Mouse (Mus musculus) E14TG2a.4 (cell line): ENCODE data around the gene Capn9.

Experiments
- H3K27me3 ChIP-seq: 2 replicates; pipeline ENCODE4 v1.6.1; 2014; ENCODE audit warnings: low read length, control low read depth; ENCODE audit not compliant: insufficient read depth
- H3K36me3 ChIP-seq: 2 replicates; pipeline ENCODE4 v1.6.1; 2014; ENCODE audit warnings: low read length, control low read depth; ENCODE audit not compliant: insufficient read depth
- H3K4me1 ChIP-seq: replicated peaks from 2 replicates; pipeline ENCODE4 v1.6.1; 2014; ENCODE audit warnings: low read depth, low read length, control low read depth
- H3K4me3 ChIP-seq: replicated peaks from 2 replicates; pipeline ENCODE4 v1.5.1; 2014; ENCODE audit warnings: mild to moderate bottlenecking, low read length
- H3K9me3 ChIP-seq: 2 replicates; pipeline ENCODE4 v1.6.1; 2014; ENCODE audit warnings: low read length, control low read depth
- CTCF ChIP-seq: conservative IDR thresholded peaks from 2 replicates; pipeline ENCODE4 v1.5.1; 2014; ENCODE audit warnings: low read length
- NANOG ChIP-seq: IDR thresholded peaks from 2 replicates; pipeline ENCODE4 v1.6.1; 2014; ENCODE audit warnings: borderline replicate concordance, low read length, mixed read lengths
- POU5F1 ChIP-seq: IDR thresholded peaks from 2 replicates; pipeline ENCODE4 v1.6.1; 2014; ENCODE audit warnings: low read length, borderline replicate concordance

Capn9 gene

GRCm38 (mm10) chr8:124641599-124641998, 65.7 kb downstream of the Capn9 start:
- H3K4me1 ChIP-seq: peaks cover 16% of the 10 kb centered on the region; the same call in 1 of the 2 replicates
- no peak for TF ChIP-seq NANOG
- TF ChIP-seq CTCF: no peak
- TF ChIP-seq POU5F1: no peak
- no peaks in the 10 kb centered on the region for H3K9me3 ChIP-seq
- H3K4me3 ChIP-seq: no peak overlapping the region
- peaks cover 41% of the 10 kb centered on the region for H3K36me3 ChIP-seq
- no peaks in the 10 kb centered on the region for H3K27me3 ChIP-seq

GRCm38 (mm10) chr8:124643540-124644339, 67.8 kb downstream of the Capn9 start:
- H3K4me3 ChIP-seq: no peak overlapping the region
- peaks cover 15% of the 10 kb centered on the region; the same call in 1 of the 2 replicates for H3K4me1 ChIP-seq
- no peaks in the 10 kb centered on the region for H3K9me3 ChIP-seq
- no peaks in the 10 kb centered on the region for H3K27me3 ChIP-seq
- peaks cover 26% of the 10 kb centered on the region for H3K36me3 ChIP-seq
- TF ChIP-seq CTCF (no peak), POU5F1 (no peak), NANOG (no peak)

- Histone ChIP-seq H3K36me3 (peaks cover 19% of the 10 kb centered on the region), H3K27me3 (no peaks in the 10 kb centered on the region), H3K4me3 (no peak overlapping the region), H3K4me1 (peaks cover 15% of the 10 kb centered on the region; the same call in 1 of the 2 replicates), H3K9me3 (no peaks in the 10 kb centered on the region)
- TF ChIP-seq NANOG (no peak), POU5F1 (no peak), CTCF (no peak)
Observed at GRCm38 (mm10) chr8:124648311-124648710, 72.4 kb downstream of the Capn9 start.

GRCm38 (mm10) chr8:124651776-124652175, 75.9 kb downstream of the Capn9 start:
- H3K4me1 ChIP-seq: peaks cover 10% of the 10 kb centered on the region; the same call in 1 of the 2 replicates
- TF ChIP-seq CTCF: no peak
- peaks cover 6% of the 10 kb centered on the region; the same call in 1 of the 2 replicates for H3K36me3 ChIP-seq
- H3K9me3 ChIP-seq: no peaks in the 10 kb centered on the region
- H3K4me3 ChIP-seq: no peak overlapping the region
- no peaks in the 10 kb centered on the region for H3K27me3 ChIP-seq

GRCm38 (mm10) chr8:124652546-124652945, 76.6 kb downstream of the Capn9 start:
- Histone ChIP-seq H3K9me3 (no peaks in the 10 kb centered on the region), H3K27me3 (no peaks in the 10 kb centered on the region), H3K4me3 (no peak overlapping the region), H3K36me3 (peaks cover 6% of the 10 kb centered on the region; the same call in 1 of the 2 replicates), H3K4me1 (peaks cover 10% of the 10 kb centered on the region; the same call in 1 of the 2 replicates)
- TF ChIP-seq NANOG: no peak
- no peak for TF ChIP-seq POU5F1
- no peak for TF ChIP-seq CTCF

- peaks cover 6% of the 10 kb centered on the region; the same call in 1 of the 2 replicates for H3K36me3 ChIP-seq
- H3K27me3 ChIP-seq: no peaks in the 10 kb centered on the region
- no peak for TF ChIP-seq POU5F1
- TF ChIP-seq CTCF: no peak
- no peak for TF ChIP-seq NANOG
- H3K4me3 ChIP-seq: no peak overlapping the region
- H3K9me3 ChIP-seq: no peaks in the 10 kb centered on the region
- peaks cover 7% of the 10 kb centered on the region; the same call in 1 of the 2 replicates for H3K4me1 ChIP-seq
Observed at GRCm38 (mm10) chr8:124653568-124654475, 77.9 kb downstream of the Capn9 start.

- Histone ChIP-seq H3K4me1 (peaks cover 24% of the 10 kb centered on the region), H3K9me3 (no peaks in the 10 kb centered on the region), H3K36me3 (0 out of 2 replicates have a peak, but pooled peaks cover 4% of the 10 kb centered on the region), H3K27me3 (peaks cover 19% of the 10 kb centered on the region), H3K4me3 (no peak overlapping the region)
- TF ChIP-seq CTCF (no peak), NANOG (no peak), POU5F1 (no peak)
Observed at GRCm38 (mm10) chr8:124657961-124658360, 82.0 kb downstream of the Capn9 start.

- H3K9me3 ChIP-seq: no peaks in the 10 kb centered on the region
- no peak overlapping the region for H3K4me3 ChIP-seq
- peaks cover 19% of the 10 kb centered on the region for H3K27me3 ChIP-seq
- 0 out of 2 replicates have a peak, but pooled peaks cover 4% of the 10 kb centered on the region for H3K36me3 ChIP-seq
- TF ChIP-seq NANOG: no peak
- TF ChIP-seq POU5F1: no peak
- H3K4me1 ChIP-seq: peaks cover 24% of the 10 kb centered on the region
Observed at GRCm38 (mm10) chr8:124658415-124658814, 82.5 kb downstream of the Capn9 start.
